Mouse (Mus musculus) layer of hippocampus, adult 9-10 months (tissue): ENCODE data around the gene Rnf157.
"Not testable (repeated sequence)": the region's sequence is repeated elsewhere in the genome, so short reads cannot be mapped to it uniquely, and the experiment has no call there.

Source experiments
- DNase-seq: peaks from one replicate; pipeline ENCODE4 v3.0.0; 2022; ENCODE audit warnings: low spot score

Gene Rnf157

GRCm38 (mm10) chr11:116417054-116417453, 4.2 kb upstream of the Rnf157 start:
- DNase-seq = no peak

DNA sequence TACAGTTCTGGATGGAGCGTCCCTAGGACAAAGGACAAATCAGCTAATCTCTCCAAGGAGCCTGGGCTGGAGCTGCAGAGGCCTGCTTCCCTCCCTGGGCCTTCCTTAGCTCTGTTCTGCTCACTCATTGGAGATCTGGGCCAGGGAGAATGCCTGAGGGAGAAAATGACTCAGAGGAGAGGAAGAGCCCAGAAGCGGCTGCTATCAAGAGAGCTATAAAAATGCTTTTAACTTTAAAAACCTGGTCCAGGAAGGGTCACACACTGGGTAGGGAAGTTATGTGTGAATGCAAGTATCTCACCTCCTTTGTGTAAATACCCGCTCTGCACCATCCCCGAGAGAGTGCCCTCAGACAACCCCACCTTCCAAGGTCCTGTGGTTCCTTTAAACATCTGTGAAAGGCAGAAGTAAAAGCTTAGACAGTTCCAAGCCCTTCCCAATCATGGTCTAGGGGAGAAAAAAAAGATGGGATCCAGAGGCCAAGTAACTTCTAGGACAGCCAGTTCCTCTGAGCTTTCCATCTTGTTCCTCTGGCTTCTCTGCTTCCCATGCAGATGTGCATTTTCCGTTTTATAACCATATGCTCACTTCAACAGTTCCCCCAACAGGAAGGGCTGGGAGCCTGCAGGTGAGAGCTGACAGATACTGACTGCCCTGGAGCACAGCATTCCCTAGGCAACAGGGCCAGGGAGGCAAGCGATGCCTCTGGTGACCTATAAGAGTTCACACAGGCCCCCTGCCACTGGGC, 3.5 kb upstream of the Rnf157 start:
- no peak for DNase-seq

- no peak for DNase-seq
Measured at GRCm38 (mm10) chr11:116413631-116414022, 795 bp upstream of the Rnf157 start.

- no peak for DNase-seq
Measured at GRCm38 (mm10) chr11:116412028-116412827, 604 bp downstream of the Rnf157 start.

DNA sequence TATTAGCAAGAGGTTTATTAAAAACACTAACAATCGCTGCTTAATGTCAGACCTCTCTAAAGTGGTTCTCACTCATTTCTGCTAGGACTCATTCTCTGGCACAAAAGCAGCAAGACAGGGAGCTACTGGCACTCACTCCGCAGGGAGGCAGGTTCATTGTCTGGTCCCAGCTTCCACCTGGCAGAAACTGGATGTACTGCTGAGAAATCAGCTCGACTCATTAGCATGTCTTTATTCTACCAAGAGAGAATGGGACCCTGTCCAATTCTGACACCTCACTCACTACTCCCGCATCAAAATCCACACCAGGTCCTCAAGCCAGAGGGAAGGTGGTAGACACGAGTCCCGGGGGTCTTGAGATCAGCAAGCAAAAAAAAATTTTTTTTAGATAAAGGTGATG, 1.2 kb downstream of the Rnf157 start:
- DNase-seq = no peak

- not testable (repeated sequence) for DNase-seq
Measured at GRCm38 (mm10) chr11:116410415-116410814, 2.4 kb downstream of the Rnf157 start.

DNA sequence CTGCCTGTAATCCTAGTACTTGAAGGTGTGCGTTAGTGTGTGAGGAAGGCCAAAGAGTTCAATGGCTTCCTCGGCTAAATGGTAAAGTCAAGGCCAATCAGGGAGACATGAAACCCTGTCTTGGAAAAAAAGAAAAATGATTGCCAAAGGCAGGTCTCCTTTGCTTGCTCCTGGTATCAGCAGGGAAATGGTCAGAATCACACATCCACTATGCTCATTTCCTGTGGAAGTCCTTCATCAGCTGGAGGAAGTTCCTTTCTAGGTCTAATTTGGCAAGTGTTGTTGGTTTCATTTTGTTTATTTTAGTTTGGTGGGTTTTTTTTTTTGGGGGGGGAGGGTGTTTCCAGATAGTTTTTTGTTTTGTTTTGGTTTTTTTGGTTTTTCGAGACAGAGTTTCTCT, 3.8 kb downstream of the Rnf157 start:
- DNase-seq = no peak

GRCm38 (mm10) chr11:116406231-116406728, 6.6 kb downstream of the Rnf157 start:
- no peak for DNase-seq

GRCm38 (mm10) chr11:116405601-116406000, 7.2 kb downstream of the Rnf157 start:
- DNase-seq = no peak

DNA sequence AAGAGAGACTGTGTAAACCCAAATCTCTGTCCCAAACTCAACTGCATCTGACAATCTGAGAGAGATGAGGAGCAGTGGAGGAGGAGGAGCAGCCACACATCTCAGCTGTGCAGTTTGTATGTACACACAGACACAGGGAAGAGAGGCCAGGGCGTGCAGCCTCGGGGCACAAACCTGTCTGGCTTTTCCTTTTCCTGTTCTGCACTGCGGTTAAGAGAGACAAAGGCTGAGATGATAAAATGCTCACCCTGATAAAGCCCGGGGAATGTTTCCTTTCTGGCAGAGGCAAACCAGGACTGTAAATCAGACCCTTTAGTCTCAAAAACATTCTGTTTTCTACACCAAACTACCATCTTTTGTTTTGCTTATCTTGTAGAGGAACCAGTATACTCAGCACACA, 12.3 kb downstream of the Rnf157 start:
- DNase-seq = no peak

- no peak for DNase-seq
Measured at GRCm38 (mm10) chr11:116398348-116398677, 14.5 kb downstream of the Rnf157 start.

- no peak for DNase-seq
Measured at GRCm38 (mm10) chr11:116397517-116398347, 15.1 kb downstream of the Rnf157 start.

- DNase-seq = no peak
Measured at GRCm38 (mm10) chr11:116396934-116397330, 15.9 kb downstream of the Rnf157 start.

GRCm38 (mm10) chr11:116396276-116396933, 16.4 kb downstream of the Rnf157 start:
- DNase-seq = no peak

DNA sequence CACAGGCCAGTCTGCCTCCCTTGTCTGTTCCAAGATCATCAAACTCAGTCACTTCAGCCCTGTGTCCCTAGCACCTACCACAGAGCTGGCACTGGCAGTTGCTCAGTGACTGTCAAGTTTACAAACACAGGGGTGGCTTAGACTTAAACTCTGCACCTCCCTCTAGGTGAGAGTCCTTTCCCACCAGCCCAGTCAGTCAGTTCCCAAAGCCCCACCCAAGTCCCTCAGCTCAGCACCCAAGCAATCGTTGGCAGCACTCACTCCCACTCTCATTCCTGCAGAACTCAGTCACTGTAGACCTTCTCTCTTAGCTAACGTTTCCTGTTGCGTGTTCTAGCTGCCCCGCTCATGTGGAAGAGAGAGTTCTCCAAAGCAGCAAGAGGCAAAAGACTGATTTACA, 18.1 kb downstream of the Rnf157 start:
- DNase-seq = no peak

- DNase-seq = no peak
Measured at GRCm38 (mm10) chr11:116388841-116389480, 23.9 kb downstream of the Rnf157 start.

DNA sequence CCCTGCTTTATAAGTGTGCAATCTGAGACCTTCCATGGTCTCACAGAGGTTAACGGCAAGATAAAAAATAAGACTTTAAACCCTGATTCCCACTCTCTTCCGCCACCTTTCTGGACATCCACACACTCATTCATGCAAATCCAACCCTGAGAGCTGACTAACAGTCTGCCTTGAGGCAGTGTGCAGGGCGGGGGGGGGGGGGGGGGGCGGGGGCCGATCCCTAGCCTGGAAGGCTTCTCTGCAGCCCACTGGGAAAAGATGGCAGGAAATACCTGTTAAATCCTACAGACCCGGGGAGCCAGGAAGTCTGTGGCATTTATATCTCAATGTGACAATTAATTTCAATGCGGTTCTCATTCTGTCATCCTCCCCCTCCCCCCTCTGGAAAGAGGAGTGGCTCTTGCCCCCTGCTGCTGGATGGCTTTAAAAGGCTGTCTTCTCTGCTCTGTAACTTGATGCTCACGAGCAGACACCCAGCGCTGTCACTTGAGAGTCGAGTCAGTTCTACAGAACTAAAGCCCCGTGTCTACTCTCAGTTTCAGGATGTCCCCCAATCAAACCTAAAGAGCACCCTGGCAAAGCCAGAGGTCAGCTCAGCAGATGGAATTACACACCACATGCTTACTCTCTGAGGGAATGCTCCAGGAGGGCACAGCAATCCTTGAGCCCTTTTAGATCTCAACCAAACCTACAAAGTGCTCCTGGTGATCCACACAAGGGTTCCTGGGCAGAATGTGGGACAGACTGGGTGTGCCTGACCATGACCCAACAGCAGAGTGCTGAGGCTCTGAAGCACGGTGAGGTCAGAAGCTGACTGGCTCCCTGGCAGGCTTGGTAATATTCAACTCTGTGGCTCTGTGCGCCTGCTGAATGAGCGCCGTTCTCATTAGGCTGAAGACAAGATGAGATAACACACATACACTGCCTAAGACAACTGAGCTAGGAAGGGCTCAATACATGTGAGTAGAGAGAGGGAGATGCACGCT, 25.5 kb downstream of the Rnf157 start:
- no peak for DNase-seq

- no peak for DNase-seq
Measured at GRCm38 (mm10) chr11:116385999-116386398, 26.8 kb downstream of the Rnf157 start.

- DNase-seq = no peak
Measured at GRCm38 (mm10) chr11:116384171-116384570, 28.7 kb downstream of the Rnf157 start.

DNA sequence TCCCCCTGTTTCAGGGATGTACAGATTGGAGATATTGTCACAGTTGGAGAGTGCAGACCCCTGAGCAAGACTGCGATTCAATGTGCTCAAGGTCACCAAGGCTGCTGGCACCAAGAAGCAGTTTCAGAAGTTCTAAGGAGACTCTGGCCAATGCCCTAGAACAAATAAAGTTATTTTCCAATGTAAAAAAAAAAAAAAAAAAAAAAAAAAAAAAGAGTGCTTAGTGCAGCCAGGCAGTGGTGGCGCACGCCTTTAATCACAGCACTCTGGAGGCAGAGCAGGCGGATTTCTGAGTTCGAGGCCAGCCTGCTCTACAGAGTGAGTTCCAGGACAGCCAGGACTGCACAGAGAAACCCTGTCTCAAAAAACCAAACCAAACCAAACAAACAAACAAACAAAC, 29.8 kb downstream of the Rnf157 start:
- not testable (repeated sequence) for DNase-seq
